Mouse (Mus musculus) urinary bladder, postnatal 14 days (tissue): ENCODE results near the gene Gm20388.

ENCODE experiments used
- DNase-seq: peaks from one replicate; pipeline ENCODE4 v3.0.0; 2021; ENCODE audit warnings: low spot score

Gene Gm20388

DNA sequence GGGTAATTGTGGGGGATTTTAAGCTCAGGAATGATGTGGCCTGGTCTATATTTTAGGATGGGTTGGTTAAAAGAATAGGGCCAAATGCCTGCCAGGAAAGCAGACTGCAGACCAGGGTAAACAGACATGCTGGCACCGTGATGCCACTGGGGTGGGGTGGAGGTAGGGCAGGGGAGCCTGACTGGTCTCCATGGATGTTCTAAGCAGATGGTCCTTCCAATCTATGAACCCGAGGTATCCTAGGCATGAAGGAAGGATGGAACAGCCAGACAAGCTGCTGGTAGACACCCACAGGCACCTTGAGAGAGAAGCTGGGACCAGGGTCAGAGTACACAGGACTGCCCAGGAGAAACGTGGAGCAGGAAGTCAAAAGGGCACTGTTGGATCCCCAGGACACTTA lies 3936.9 kb downstream of the Gm20388 start:
- no peak for DNase-seq

DNA sequence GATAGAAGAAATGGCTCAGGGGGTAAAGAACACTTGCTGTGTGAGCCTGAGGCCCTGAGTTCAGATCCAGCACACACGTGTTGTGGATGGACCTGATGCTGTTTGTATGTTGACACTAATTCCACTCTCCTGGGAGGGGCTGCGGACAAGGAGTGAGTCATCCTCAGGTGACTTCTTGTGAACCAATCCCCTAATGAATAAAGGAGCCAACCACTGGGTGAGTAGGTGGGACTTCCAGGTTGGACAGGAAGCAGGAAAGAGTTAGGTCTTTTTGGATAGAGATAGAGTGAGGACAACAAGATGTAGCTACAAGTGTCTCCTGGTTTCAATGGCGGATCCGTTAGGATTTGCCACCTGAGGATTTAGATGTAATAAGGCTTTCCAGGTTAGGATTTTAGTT lies 3938.7 kb downstream of the Gm20388 start:
- no peak for DNase-seq

DNA sequence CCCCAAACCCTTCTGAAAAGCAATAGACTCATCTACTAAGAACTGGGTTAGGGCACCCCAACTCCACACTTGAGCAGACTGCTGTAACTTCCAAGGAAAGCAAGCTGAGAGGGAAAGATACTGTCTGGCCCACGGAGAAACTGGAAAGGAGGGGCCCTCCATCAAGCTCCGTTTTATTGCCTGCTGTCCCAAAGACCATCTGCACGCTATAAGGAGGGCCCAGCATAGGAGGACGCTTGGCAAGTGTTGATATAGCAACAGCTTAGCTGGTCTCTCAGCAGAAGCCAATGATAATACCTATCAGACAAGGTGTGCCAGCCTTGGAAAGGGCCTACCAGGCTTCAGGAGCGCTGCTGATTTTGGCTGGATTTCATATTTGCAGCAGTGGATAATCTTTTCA lies 3940.9 kb downstream of the Gm20388 start:
- DNase-seq: no peak

DNA sequence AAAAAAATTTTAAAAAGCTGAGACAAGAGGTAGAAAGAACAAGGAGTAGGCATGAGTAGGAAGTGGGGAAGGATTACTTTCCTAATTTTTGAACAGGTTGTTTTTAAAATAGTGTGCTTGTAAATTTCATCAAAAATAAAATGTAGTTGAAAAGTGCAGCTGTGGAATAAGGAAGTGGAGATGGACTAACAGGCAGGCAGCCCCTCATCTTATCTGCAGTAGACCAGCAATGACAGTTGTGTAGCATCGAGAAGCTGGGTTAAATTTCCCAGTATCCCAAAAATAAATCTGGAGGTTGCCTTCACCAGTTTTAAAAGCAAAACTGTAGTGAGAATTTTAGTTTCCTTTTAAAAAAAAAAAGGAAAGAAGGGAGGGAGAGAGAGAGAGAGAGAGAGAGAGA lies 3943.6 kb downstream of the Gm20388 start:
- DNase-seq: no peak

DNA sequence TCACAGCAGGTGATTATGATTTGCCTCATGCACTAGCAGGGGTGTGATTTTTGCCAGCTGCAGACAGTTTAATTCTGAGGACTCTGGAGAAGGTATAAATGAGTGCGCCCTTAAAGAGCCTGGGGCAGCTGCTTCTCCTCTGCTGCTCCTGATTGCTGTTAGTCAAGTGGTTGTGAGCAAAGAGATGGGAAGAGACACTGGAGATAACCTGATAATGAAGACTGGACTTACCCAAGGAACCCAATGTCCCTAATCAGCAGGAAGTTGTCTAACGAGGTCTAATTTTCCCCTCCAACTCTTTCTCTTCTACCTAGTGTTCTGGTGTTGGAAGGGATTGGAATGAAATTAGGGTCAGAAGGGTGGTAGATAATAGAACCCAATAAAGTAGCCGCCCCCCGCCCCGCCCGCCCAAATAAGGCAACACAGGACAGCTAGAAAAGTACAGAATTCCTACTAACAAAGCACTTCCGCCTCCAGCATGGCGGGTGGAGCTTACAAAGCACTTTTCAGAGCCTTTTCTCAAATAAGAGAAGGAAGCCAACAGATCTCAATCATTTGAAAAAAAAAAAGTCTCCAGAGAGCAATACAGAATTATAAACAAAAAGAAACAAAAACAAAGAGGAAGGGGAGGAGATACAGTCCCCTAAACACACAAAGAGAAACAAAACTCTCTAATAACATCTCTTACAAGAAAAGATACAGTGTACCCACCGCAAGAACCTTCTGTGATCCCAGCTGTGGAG lies 3944.3 kb downstream of the Gm20388 start:
- DNase-seq: no peak

DNA sequence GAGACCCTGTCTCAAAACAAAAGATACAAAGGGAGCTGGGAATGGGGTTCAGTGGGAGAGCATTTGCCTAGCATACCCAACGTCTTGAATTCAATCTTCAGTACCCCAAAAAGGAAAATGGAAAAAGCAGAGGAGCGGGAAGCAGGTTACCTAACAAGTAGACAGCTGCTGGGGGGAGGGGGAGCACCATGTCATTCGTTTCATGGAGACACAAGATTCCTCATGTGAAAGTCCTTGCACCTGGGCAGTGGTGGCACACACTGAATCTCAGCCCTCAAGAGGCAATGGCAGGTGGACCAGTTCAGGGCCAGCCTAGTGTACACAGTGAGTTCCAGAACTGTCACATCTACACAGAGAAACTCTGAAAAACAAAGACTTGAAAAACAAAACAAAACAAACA lies 3946.7 kb downstream of the Gm20388 start:
- no peak for DNase-seq

DNA sequence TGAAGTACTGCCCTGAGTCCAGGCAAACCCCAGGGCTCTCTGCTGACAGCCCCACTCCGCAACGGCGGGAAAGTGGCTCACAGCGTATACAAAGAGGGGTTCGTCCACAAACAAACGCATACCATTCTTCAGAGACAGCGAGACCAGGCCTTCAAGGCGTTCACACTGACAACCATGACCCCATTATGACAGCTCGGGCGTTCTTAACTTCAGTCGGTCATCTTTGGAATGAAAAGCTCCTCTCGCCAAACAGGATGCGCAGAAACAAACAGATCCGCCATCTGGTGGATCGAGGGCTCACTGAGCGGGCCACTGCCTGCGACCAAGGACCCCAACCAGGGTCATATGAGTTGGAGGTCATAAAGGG lies 3947.9 kb downstream of the Gm20388 start:
- no peak for DNase-seq

DNA sequence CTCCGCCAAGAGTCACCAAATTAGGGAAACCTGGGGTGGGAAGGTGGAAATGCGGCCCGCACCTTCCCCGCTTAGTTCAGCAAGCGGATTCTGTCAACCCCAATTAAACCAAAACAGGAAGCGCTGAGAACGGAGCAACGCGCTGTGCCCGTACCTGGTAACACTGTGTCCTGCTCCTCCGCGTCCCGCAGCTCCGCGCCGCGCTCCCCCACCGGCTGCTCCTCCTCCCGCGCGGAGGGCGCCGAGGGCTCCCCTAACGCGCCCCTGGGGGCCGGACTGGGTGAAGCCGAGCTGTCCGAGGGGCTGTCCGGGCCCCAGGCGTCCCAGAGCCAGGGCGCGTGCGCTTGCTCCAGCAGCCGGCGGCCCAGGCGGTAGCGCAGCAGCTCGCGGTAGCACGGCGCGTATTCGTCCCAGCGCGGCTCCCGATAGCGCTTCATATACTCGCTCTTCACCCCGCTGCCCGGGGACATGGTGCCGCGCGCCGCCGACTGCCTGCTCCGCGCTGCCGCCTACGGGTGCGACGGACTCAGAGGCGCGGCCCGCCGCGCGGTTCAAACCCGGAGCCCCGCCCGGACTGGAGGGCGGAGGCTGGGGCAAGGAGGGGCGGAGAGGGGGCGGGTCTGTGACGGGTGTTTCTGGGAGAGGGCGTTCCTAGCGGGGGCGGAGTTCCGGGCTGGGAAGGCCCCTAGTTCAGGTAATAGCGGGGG lies 3948.5 kb downstream of the Gm20388 start:
- DNase-seq: peak; percentile 93

DNA sequence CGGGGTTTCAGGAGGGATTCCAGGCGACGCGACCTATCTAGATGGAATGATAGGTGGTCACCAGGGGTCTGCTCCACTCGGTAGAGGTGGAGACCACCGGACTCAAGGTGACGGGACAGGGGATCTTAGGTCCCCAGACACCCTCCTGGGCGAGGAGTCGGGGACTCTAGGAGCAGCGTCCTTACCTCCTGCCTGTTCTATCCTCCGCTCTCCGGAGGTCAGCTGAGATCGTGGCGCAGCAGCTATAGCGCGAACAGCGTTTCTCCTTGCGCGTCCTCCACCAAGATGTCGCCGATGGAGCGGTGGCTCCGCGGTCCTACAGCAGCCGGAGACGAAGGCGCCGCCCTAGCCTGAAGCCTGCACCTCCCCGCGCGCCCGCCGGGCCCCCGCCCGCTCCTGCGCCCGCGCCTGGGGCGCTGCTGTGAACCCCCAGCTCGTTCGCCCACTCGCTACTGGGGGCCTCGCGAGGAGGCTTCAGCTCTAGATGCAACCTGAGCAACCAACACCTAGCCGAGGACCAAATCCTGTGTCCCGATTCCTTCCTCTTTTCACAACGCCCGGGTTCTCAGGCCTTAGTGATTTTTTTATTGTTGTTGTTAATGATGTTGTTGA lies 3949.1 kb downstream of the Gm20388 start, which contains the start of gene Ccsap:
Ccsap (minus strand) TSS at position 562 of the 612 bp plus-strand sequence.
- DNase-seq: peak; percentile 37

DNA sequence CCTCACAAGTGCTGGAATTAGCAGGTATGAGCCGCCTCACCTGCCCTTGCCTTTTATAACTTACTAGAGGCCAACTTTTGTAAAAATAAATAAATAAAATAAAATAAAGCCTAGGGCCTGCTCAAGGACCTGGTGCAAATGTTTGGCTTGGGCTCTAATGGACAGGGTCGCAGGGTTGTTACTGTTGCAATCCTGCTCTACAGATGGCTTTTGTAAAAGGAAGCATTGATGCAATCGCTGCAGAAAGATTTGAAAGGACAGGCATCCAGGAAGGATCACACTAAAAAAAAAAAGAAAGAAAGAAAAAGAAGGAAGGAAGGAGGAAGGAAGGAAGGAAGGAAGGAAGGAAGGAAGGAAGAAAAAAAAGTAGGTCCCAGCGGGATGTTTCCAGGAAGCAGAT lies 3949.7 kb downstream of the Gm20388 start:
- no peak for DNase-seq

DNA sequence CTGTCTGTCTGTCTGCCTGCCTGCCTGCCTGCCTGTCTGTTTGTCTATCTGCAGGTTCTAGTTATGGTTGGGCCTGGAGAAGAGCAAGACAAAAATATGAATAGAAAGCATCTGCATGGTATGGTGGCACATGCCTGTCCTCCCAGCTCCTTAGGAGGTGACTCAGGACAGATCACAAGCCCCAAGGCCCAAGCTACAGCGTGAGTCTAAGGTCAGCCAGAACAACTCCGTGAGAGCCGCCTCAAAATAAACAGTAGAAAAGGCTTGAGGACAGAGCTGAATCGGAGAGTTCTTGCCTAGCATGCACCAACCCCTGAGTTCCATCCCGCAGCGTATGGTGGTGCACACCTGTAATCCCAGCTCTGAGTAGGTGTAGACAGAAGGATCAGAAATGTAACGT lies 3955.1 kb downstream of the Gm20388 start:
- DNase-seq: no peak

DNA sequence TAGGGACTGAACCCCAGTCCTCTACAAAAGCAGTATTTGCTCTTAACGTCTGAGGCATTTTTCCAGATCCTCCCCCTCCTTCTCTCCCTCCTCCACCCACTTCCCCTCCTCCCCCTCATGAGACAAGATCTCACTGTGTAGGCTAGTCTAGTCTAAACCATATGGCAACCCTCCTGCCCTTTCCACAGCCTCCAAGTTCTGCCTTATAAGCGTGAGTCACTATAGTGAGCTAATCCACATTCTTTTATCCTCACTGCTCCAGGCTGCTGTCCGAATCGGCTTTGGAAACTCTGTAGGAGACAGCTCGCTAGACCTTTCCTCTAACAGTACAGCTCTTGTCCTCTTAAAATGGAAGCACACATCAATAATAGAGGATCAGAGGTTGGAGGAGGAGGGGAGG lies 3956.3 kb downstream of the Gm20388 start:
- DNase-seq: no peak

DNA sequence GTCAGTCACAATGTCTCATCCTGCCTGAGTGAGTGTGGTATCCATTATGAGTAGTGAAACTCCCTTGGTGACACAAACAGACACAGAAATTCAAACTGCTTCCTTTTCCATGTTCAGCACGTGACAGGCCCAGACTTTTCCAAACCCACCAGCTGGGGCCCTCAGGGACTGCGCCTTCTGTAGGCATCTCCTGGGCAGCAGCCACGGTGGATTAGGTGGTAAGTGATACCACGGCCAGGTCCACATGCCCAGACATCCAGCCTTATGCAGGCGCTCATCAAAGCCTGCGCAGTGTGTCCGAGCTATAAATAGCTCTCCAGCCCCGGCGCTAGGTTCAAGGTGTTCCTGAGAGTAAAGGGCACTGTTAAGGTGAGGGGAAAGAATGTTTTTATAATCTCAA lies 3961.4 kb downstream of the Gm20388 start:
- DNase-seq: no peak

DNA sequence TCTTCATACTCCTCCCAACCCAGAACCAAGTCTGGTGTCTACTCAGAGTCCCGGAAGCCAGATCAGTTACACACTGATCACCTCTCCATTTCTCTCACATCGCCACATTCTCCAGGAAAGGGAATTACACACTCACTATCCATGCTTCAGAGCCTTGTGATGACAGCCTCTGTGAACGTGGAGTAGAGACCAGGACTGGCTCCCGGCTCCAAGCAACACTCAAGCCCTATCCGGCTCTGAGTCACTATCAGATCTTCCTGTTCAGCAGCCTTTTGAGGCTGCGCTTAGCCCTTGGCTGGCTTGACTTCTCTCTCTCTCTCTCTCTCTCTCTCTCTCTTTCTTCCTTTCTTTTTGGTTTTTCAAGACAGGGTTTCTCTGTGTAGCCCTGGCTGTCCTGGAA lies 3962.7 kb downstream of the Gm20388 start:
- no peak for DNase-seq

DNA sequence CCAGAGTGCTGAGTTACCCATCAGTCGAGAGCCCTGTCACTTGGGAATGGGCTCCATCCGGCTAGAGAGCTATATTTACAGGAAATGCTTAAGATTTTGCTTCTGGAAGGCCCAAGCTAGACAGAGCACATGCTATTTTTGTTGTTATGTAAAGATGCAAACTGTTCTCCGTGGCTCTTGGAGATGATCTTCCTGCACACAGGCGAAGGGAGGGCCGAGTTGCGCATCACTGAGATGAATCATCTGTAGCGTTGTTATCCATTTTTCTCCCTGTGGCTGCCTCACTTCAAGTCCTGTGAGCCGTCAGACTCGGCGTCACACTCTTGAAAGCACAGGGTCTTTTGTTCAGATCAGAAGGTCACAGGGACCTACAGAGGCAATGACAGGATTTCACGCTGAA lies 3963.7 kb downstream of the Gm20388 start:
- no peak for DNase-seq

DNA sequence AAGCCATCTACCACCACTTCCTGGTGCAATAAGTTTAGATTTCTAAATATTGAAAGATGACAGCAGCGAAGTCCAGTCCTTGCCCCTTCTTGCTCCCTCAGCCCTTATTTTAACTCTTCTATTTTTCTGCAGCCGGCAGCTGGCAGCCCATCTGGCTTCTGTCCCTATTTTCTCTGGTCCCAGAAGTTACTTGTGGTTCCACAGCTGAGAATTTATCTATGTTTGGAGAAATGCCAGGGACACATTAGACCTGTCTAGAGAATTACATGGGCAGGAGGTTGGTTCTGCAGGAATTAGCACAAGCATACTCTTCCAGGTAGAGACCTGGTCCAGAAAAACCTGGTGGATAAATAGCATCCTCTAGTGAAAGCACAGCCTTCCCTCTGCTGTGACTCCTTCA lies 3967.2 kb downstream of the Gm20388 start:
- DNase-seq: no peak

DNA sequence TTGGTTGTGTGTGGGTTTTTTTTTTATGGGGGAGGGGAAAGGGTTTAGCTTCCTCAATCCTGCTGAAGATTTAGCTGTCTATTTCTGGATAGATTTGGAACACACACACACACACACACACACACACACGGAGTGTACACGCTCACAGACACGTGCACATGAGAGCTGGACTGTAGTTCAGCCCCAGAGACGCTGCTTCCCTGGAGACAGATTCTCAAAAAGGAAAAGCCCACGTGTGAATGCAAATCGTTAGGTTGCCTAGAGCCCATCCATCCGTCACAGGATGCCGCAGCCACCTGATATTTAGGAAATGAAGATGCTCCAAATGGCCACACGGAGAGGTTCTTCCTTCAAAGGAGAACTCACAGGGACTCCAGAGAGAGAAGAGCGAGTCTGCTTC lies 3969.6 kb downstream of the Gm20388 start:
- no peak for DNase-seq

DNA sequence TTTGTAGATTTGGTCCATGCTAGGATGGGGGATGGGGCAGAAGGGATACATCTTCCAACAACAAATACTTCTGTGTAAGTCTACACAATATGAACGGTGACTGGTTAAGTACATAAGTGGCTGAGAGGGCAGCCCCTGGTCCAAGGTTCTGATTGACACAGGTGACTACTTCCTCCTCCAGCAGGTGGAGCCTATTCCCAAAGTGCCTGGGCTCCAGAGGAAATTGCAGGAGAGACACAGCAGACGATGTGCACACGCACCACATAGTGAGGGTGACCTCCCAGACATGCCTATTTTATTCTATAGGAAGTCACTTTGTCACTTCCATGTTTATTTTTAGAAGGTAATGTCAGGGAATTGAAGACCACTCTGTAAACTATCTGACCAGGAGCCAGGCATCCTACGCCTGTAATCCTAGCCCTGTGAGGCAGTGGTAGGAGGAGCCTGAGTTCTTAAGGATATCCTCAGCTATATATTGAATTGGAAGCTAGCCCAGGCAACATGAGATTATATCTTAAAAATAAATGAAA lies 3970.2 kb downstream of the Gm20388 start:
- DNase-seq: no peak

DNA sequence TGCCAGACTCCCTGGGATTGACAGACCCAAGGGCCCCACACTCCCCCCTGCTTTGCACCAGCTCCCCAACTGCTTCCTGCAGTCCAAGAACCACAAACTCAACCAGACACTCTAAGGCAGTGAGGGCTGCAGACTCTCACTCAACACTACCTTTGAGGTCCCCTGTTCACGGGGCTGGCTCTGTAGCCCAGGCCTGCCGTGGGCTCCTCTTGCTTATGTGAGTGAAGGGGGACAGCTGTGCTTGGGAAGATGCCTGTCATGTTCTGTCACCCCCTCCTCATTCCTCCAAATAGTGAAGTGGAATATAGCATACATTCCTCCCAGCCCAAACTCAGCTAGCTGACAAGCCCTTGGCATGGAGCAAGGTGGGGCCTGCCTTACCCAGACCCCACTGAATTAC lies 3971.8 kb downstream of the Gm20388 start:
- DNase-seq: no peak

DNA sequence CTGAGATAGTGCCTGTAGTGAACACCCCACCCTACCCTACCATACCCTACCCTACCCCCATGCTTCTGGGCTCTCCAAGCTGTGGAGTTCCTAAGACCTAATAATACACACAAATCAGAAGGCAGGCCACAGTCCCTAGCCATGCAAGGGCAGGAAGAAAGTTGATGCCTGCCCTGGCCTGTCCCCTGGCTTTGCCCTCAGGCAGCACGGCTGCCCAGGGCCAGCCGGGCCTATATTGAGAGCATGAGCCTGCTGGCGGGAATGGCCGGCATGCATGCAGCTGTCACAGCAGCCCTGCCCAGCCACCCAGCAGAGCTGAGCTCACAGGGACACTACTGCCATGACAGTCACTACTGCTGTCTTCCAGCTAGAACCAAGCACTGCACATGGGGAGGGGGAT lies 3972.5 kb downstream of the Gm20388 start:
- no peak for DNase-seq

DNA sequence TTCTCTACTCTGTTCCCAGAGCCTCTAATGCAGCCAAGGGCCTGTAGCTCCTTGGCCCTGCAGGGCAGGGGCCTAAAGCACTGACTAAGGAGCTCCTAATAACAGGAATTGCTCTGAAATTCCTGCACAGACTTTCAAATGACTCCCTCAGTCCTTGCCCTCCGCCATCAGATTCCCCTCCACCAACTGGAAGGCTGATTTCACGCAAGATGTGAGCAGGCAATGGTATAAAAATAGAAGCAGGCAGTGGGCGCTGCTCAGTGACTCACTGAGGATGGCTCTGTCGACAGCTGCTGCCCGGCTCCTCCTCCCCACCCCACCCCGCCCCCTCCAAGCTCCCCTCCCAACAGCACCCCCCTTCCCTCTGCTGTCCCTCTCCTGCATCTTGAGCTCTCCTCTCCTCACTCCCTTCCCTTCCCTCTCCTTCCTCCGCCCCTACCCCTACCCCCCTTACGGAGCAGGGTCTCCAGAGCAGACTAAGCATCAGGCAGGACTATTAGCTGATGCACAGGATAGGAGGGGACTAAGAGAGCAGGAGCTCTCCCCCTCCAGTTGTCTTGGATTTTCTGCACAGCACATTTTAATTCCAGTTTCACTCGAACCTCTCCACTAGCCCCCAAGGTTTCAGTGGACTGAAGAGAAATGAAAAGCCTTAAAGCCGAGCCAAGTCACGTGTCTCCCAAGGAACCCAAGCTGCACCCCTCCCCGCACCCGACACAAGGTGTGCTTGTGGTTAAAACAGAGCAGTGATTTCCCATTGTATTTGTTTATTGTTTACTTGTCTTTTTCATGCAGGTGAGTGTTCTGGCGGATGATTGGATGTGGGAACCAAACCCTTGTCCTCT lies 3974.3 kb downstream of the Gm20388 start:
- no peak for DNase-seq

DNA sequence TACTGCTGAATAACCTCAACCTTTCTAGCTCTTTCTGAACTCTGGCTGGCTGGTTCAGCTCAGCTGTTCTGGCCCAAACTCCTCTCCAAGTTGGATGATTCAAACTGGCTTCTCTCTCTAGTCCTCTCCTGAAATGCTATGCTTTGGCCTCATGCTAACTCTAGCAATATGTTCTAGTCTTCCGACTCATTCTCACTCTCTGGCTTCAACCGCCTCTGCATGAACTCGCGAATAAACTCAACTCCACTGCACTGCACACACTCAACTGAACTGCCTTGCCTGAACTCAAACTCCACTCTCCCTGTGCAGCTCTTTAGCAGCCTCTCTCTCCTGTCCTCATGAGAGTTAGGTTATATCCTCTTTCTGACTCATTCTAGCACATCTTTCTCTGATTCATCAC lies 3976.5 kb downstream of the Gm20388 start:
- no peak for DNase-seq
